Mouse (Mus musculus): ENCODE measurements around the gene Asic4.

DNA sequence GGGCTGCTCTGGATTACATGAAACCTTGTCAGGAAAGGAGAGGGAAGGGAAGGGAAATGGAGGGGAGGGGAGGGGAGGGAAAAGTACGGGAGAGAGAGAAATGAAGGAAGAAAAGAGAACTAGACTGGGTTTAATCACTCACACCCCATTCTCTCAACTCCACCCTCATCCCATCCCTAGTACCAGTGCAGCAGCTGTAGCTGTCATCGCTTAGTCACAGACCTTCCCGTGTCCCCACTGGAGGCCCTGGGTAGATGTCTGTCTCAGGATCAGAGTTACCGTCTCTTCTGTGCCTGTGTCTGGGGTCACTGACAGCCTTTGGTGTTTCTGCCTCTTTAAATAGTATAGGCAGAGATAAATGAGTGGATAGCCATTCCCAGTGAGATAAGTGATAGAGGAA lies 42.0 kb upstream of the Asic4 start:
- TF ChIP-seq USF1 (IDR thresholded peaks at IDR 0.05; ENCODE audit: low read depth) (no peak), POLR2AphosphoS2 (IDR thresholded peaks at IDR 0.05; ENCODE audit: insufficient read length, low read depth) (no peak), REST (IDR thresholded peaks at IDR 0.05; ENCODE audit: insufficient read depth, insufficient read length) (no peak), MYOD1 (IDR thresholded peaks at IDR 0.05; ENCODE audit: control insufficient read depth in 1 of 3, insufficient read length in 2 of 3, low read depth in 2 of 3) (peak in 1 of 3 experiments; percentile 78), TCF3 (IDR thresholded peaks at IDR 0.05; ENCODE audit: insufficient read length, low read depth) (no peak), POLR2A (IDR thresholded peaks at IDR 0.05; ENCODE audit: insufficient read length, low read depth) (no peak), MYOG (IDR thresholded peaks at IDR 0.05; ENCODE audit: control insufficient read depth in 1 of 3, insufficient read depth in 1 of 3, insufficient read length in 2 of 3, low read depth in 2 of 3) (peak in 2 of 3 experiments; percentile 69 to 81), MAX (IDR thresholded peaks at IDR 0.05; ENCODE audit: low read depth) (no peak)
